Mouse (Mus musculus) right cerebral cortex, adult 18-20 months (tissue): ENCODE results near the gene Olfr1000.
"Not testable (repeated sequence)": the region's sequence is repeated elsewhere in the genome, so short reads cannot be mapped to it uniquely, and the experiment has no call there.

Experiments used
- DNase-seq: peaks from one replicate; pipeline ENCODE4 v3.0.0; 2022; ENCODE audit warnings: mixed read lengths

Olfr1000 gene

GRCm38 (mm10) chr2:85611803-85612202, at the start of gene Olfr1000:
Gene Olfr1000, minus strand, starts transcription at chr2:85611903.
- DNase-seq, result no peak

- DNase-seq, result no peak
Measured at GRCm38 (mm10) chr2:85650604-85651003, 38.9 kb upstream of the Olfr1000 start, which contains the start of gene Olfr1002. Gene Olfr1002, minus strand, starts transcription at chr2:85650704.

- DNase-seq, result not testable (repeated sequence)
Measured at GRCm38 (mm10) chr2:85588648-85589047, 23.1 kb downstream of the Olfr1000 start, which contains the start of gene Olfr998. Gene Olfr998, plus strand, starts transcription at chr2:85588948.

GRCm38 (mm10) chr2:85578915-85579314, 32.8 kb downstream of the Olfr1000 start, which contains the start of gene Olfr996:
Gene Olfr996, plus strand, starts transcription at chr2:85579215.
- no peak for DNase-seq

- DNase-seq, result peak; percentile 36
Measured at GRCm38 (mm10) chr2:85561187-85561586, 50.5 kb downstream of the Olfr1000 start.

GRCm38 (mm10) chr2:85560226-85560625, 51.5 kb downstream of the Olfr1000 start:
- no peak for DNase-seq
